30 mouse cellular contexts compared by ENCODE assay signal in genomic region chrX:12503581-12503980, GRCm38 (mm10).
"Had no signal": no experiment of that assay in that cellular context is flagged by ENCODE, and none has a peak within 500 bp of the region (broad histone marks: within the 10 kb centered on the region; RNA-seq: fewer than 3 reads in every experiment).

No protein-coding gene starts in this region.

- H3K27ac ChIP-seq: left cerebral cortex, adult 2 months; limb, embryonic 10.5 days; limb, embryonic 12.5 days; limb, embryonic 13.5 days; limb, embryonic 15.5 days; liver, embryonic 12.5 days; liver, embryonic 13.5 days; liver, embryonic 14.5 days; liver, embryonic 15.5 days; lung, embryonic 15.5 days; macrophage; midbrain, embryonic 12.5 days; midbrain, embryonic 13.5 days; midbrain, embryonic 15.5 days; neural tube, embryonic 12.5 days had no signal

- H3K4me3 ChIP-seq: left cerebral cortex, adult 2 months; limb, embryonic 10.5 days; limb, embryonic 12.5 days; limb, embryonic 13.5 days; limb, embryonic 15.5 days; liver, embryonic 12.5 days; liver, embryonic 13.5 days; liver, embryonic 15.5 days; lung, embryonic 15.5 days; megakaryocyte, embryonic 14.5 days; midbrain, embryonic 12.5 days; midbrain, embryonic 13.5 days; midbrain, embryonic 15.5 days; myocyte; neural tube, embryonic 12.5 days had no signal

- ATAC-seq: liver, embryonic 12.5 days; lung, postnatal 0 days; midbrain, embryonic 13.5 days; midbrain, embryonic 15.5 days had no signal

- H3K9me3 ChIP-seq: limb, embryonic 10.5 days; limb, embryonic 12.5 days; limb, embryonic 13.5 days; limb, embryonic 15.5 days; liver, embryonic 12.5 days; liver, embryonic 13.5 days; liver, embryonic 15.5 days; lung, embryonic 15.5 days; megakaryocyte, embryonic 14.5 days; midbrain, embryonic 12.5 days; midbrain, embryonic 13.5 days; midbrain, embryonic 15.5 days; neural tube, embryonic 12.5 days had no signal

- DNase-seq: left cerebral cortex, postnatal 4 days; liver; liver, embryonic 13.5 days; lung, adult 18-20 months; lung, adult 2 months; lung, embryonic 14.5 days; lung, postnatal 10 days; lung, postnatal 14 days; lung, postnatal 36 days; lung, postnatal 4 days; midbrain, embryonic 14.5 days had no signal

- H3K4me1 ChIP-seq: limb, embryonic 10.5 days; limb, embryonic 12.5 days; limb, embryonic 13.5 days; limb, embryonic 15.5 days; liver, embryonic 12.5 days; liver, embryonic 13.5 days; liver, embryonic 15.5 days; lung, embryonic 15.5 days; megakaryocyte, embryonic 14.5 days; midbrain, embryonic 12.5 days; midbrain, embryonic 15.5 days; neural tube, embryonic 12.5 days had no signal

- H3K36me3 ChIP-seq: limb, embryonic 10.5 days; limb, embryonic 12.5 days; limb, embryonic 13.5 days; limb, embryonic 15.5 days; liver, embryonic 12.5 days; liver, embryonic 13.5 days; liver, embryonic 15.5 days; lung, embryonic 15.5 days; midbrain, embryonic 12.5 days; midbrain, embryonic 13.5 days; midbrain, embryonic 15.5 days; neural tube, embryonic 12.5 days had no signal

- H3K9ac ChIP-seq: limb, embryonic 12.5 days; limb, embryonic 13.5 days; limb, embryonic 15.5 days; liver, embryonic 12.5 days; liver, embryonic 13.5 days; liver, embryonic 14.5 days; liver, embryonic 15.5 days; lung, embryonic 14.5 days; lung, embryonic 15.5 days; midbrain, embryonic 12.5 days; midbrain, embryonic 13.5 days; midbrain, embryonic 15.5 days; neural tube, embryonic 12.5 days had no signal

- H3K4me2 ChIP-seq: limb, embryonic 12.5 days; limb, embryonic 13.5 days; limb, embryonic 15.5 days; liver, embryonic 11.5 days; liver, embryonic 12.5 days; liver, embryonic 13.5 days; liver, embryonic 15.5 days; lung, embryonic 14.5 days; lung, embryonic 15.5 days; midbrain, embryonic 11.5 days; midbrain, embryonic 12.5 days; midbrain, embryonic 13.5 days; midbrain, embryonic 15.5 days; neural tube, embryonic 12.5 days had no signal

- H3K27me3 ChIP-seq: limb, embryonic 15.5 days; liver, embryonic 13.5 days; liver, embryonic 15.5 days; lung, embryonic 15.5 days; midbrain, embryonic 12.5 days; midbrain, embryonic 13.5 days; midbrain, embryonic 15.5 days; neural tube, embryonic 12.5 days had no signal
